Mouse (Mus musculus) neural tube, embryonic 14.5 days (tissue): ENCODE results near the gene Zfp618. TPM values are rescaled to one million over a fixed set of nuclear protein-coding genes. Genes with fewer than 3 reads are reported as not detected.

ENCODE experiments used
- ATAC-seq: fragments of 200-750 bp; cut with Nextera tagmentation; 2 replicates; pipeline ENCODE4 v1.8.0; 2017; ENCODE audit warnings: low read depth, mild to moderate bottlenecking, moderate TSS enrichment, moderate library complexity
- H3K27ac ChIP-seq: fragments of 300-500 bp; sonication (generic); 2 replicates; pipeline ENCODE4 v1.5.1; 2014; ENCODE audit warnings: low read depth, mild to moderate bottlenecking, control low read depth, low read length, moderate library complexity, mixed read lengths
- H3K27me3 ChIP-seq: fragments of 300-500 bp; sonication (generic); 2 replicates; pipeline ENCODE4 v1.6.1; 2014; ENCODE audit warnings: low read length; ENCODE audit not compliant: control insufficient read depth, insufficient read depth
- H3K36me3 ChIP-seq: fragments of 300-500 bp; sonication (generic); 2 replicates; pipeline ENCODE4 v1.6.1; 2014; ENCODE audit warnings: low read length, mixed read lengths; ENCODE audit not compliant: control insufficient read depth, insufficient read depth
- H3K4me1 ChIP-seq: fragments of 300-500 bp; sonication (generic); 2 replicates; pipeline ENCODE4 v1.6.1; 2014; ENCODE audit warnings: low read length; ENCODE audit not compliant: control insufficient read depth, insufficient read depth
- H3K4me2 ChIP-seq: fragments of 300-500 bp; sonication (generic); 2 replicates; pipeline ENCODE4 v1.6.1; 2014; ENCODE audit warnings: mild to moderate bottlenecking, low read depth, low read length, control low read depth
- H3K4me3 ChIP-seq: fragments of 300-500 bp; sonication (generic); 2 replicates; pipeline ENCODE4 v1.5.1; 2014; ENCODE audit warnings: low read depth, low read length, control low read depth, mixed read lengths
- H3K9ac ChIP-seq: fragments of 300-500 bp; sonication (generic); replicated peaks from 2 replicates; pipeline ENCODE4 v1.6.1; 2014; ENCODE audit warnings: low read depth, mild to moderate bottlenecking, control low read depth, low read length, mixed read lengths
- H3K9me3 ChIP-seq: fragments of 300-500 bp; sonication (generic); 2 replicates; pipeline ENCODE4 v1.6.1; 2016; ENCODE audit warnings: low read length; ENCODE audit not compliant: control insufficient read depth
- WGBS: fragments of 180-500 bp; shearing (Covaris S2); extraction: QIAGEN DNeasy Blood & Tissue Kit; methylation state at CpG from one replicate; pipeline ENCODE4 v1.1.7; 2014; 5-methylcytosine and 5-hydroxymethylcytosine counted together
- polyA plus RNA-seq: library from polyadenylated mRNA; unstranded; fragments of >200 nt; fragmentation: Nextera tagmentation; extraction: Ambion mirVana; gene quantifications from 2 replicates; pipeline ENCODE4 v1.2.1, GENCODE M21; 2014

Gene Zfp618
- polyA plus RNA-seq, 1 experiment from 2014 or later: 30.2 TPM

DNA sequence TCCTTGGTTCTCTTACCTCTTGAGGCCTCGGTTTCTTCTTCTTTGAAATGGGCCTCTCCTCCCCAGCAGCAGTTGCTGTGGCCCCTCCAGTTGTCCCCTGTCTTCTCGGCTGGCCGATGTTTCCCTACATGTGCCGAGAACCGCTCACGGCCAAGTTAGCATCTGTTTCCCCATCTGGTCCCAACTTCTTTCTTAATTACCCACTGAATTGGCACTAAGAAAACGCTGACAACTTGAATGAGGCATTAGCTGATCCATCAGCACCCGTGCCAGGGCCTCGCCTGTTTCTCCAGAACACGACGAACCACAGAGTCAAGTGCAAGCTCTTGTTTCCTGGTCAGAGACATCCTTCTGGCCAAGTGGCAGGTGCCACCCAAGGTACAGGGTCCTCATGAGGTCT lies 26.0 kb downstream of the Zfp618 start:
- WGBS: 69% methylated on average over 11 of the region's 11 CpGs
- ATAC-seq: no peak
- no peak overlapping the region for H3K9ac ChIP-seq
- no peaks in the 10 kb centered on the region for H3K4me1 ChIP-seq
- H3K27me3 ChIP-seq: no peaks in the 10 kb centered on the region
- no peak overlapping the region for H3K27ac ChIP-seq
- no peak overlapping the region for H3K4me2 ChIP-seq
- no peaks in the 10 kb centered on the region for H3K9me3 ChIP-seq
- no peaks in the 10 kb centered on the region for H3K36me3 ChIP-seq
- no peak overlapping the region for H3K4me3 ChIP-seq

- Histone ChIP-seq H3K4me2 (no peak overlapping the region), H3K36me3 (no peaks in the 10 kb centered on the region), H3K27me3 (no peaks in the 10 kb centered on the region), H3K27ac (no peak overlapping the region), H3K4me1 (peaks cover 6% of the 10 kb centered on the region; the same call in 1 of the 2 replicates), H3K9me3 (no peaks in the 10 kb centered on the region), H3K9ac (no peak overlapping the region), H3K4me3 (no peak overlapping the region)
- ATAC-seq: no peak
- 79% methylated on average over 2 of the region's 2 CpGs for WGBS
These were observed 27.8 kb downstream of the Zfp618 start for GRCm38 (mm10) chr4:62993190-62993589.

DNA sequence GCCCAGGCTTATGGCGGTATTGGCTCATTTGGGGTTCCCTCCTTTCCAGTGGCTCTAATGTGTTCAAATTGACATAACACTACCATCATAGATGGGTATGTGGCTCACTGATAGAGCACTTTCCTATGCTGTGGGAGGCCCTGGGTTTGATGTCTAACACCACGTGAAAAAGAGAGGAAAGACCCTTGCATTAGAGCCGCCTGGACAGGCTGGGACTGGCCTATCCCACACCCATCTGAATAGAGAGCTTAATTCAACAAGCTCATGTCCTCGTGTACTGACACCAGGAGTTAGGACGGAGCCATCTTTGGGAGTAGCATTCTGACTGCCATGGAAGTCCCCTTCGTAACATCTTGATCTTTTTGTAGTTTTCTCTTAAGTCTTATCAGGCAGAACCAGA lies 32.2 kb downstream of the Zfp618 start:
- WGBS: 90% methylated on average over 6 of the region's 6 CpGs

DNA sequence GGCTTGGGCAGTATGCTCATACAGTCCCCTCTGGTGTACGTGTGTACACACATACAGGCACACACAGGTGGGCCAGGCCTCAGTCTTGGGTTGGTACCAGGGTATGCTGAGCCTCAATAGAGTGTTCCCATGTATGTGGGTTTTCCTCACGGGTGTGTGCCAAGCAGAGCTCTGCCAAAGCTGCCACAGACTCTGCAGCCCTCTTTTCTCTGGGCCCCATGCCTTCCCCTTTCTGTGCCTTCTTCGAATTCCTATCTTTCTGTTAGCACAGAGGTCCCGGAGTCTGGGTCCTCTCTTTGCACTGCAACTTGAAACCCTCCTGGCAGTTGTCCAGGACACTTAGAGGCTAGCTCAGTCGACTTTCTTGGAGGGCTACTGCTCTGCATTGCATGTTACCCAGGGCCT lies 33.1 kb downstream of the Zfp618 start:
- Histone ChIP-seq H3K9me3 (no peaks in the 10 kb centered on the region), H3K4me3 (no peak overlapping the region), H3K4me1 (peaks cover 22% of the 10 kb centered on the region; the same call in 1 of the 2 replicates), H3K36me3 (no peaks in the 10 kb centered on the region), H3K4me2 (no peak overlapping the region), H3K27me3 (no peaks in the 10 kb centered on the region), H3K9ac (no peak overlapping the region), H3K27ac (peak overlapping the region; percentile 35; the same call in 1 of the 2 replicates)
- 36% methylated on average over 5 of the region's 5 CpGs for WGBS
- ATAC-seq: peak; percentile 62; the same call in 1 of the 2 replicates

More for the DNA sequence above, 32.2 kb downstream of the Zfp618 start:
- H3K27me3 ChIP-seq: no peaks in the 10 kb centered on the region
- no peaks in the 10 kb centered on the region for H3K36me3 ChIP-seq
- no peak for ATAC-seq
- peaks cover 22% of the 10 kb centered on the region; the same call in 1 of the 2 replicates for H3K4me1 ChIP-seq
- no peak overlapping the region for H3K4me3 ChIP-seq
- H3K9me3 ChIP-seq: no peaks in the 10 kb centered on the region
- no peak overlapping the region for H3K9ac ChIP-seq
- no peak overlapping the region for H3K4me2 ChIP-seq
- no peak overlapping the region for H3K27ac ChIP-seq

DNA sequence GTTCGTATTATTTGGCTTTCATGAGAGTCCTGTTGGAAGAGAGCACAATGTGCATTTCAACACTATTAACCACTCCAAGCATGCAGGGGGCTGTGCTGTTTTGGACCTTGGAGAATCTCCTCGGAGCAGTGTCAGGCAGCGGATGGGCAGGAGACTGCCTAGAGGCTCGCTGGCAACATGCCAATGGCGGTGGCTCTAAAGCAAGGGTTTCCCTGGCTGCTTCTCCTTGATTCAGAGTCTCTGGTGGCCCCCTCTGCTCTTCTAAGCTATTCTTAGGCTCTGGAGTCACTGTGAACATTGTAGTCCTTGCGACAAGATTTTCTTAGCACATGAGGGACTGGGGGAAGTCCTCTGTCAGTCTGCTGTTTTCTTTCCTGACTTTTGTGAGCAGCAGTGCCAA lies 33.5 kb downstream of the Zfp618 start:
- Histone ChIP-seq H3K9me3 (no peaks in the 10 kb centered on the region), H3K27me3 (no peaks in the 10 kb centered on the region), H3K4me1 (peaks cover 22% of the 10 kb centered on the region; the same call in 1 of the 2 replicates), H3K36me3 (no peaks in the 10 kb centered on the region), H3K9ac (no peak overlapping the region), H3K4me3 (no peak overlapping the region), H3K27ac (peak overlapping the region; percentile 40), H3K4me2 (no peak overlapping the region)
- 37% methylated on average over 6 of the region's 6 CpGs for WGBS
- peak; percentile 53; the same call in 1 of the 2 replicates for ATAC-seq

GRCm38 (mm10) chr4:62999321-62999720 lies 33.9 kb downstream of the Zfp618 start:
- Histone ChIP-seq H3K27ac (peak overlapping the region; percentile 40; the same call in 1 of the 2 replicates), H3K4me1 (peaks cover 22% of the 10 kb centered on the region; the same call in 1 of the 2 replicates), H3K36me3 (no peaks in the 10 kb centered on the region), H3K4me3 (no peak overlapping the region), H3K4me2 (no peak overlapping the region), H3K27me3 (no peaks in the 10 kb centered on the region), H3K9me3 (no peaks in the 10 kb centered on the region), H3K9ac (no peak overlapping the region)
- peak; percentile 10; the same call in 1 of the 2 replicates for ATAC-seq
- WGBS: 83% methylated on average over 4 of the region's 4 CpGs

- ATAC-seq: no peak
- H3K27ac ChIP-seq: no peak overlapping the region
- H3K4me3 ChIP-seq: no peak overlapping the region
- no peak overlapping the region for H3K9ac ChIP-seq
- no peaks in the 10 kb centered on the region for H3K27me3 ChIP-seq
- 87% methylated on average over 7 of the region's 7 CpGs for WGBS
- no peaks in the 10 kb centered on the region for H3K9me3 ChIP-seq
- no peak overlapping the region for H3K4me2 ChIP-seq
- H3K36me3 ChIP-seq: no peaks in the 10 kb centered on the region
- peaks cover 22% of the 10 kb centered on the region; the same call in 1 of the 2 replicates for H3K4me1 ChIP-seq
These were observed 34.5 kb downstream of the Zfp618 start for GRCm38 (mm10) chr4:62999916-63000315.

GRCm38 (mm10) chr4:63000316-63001055 lies 35.1 kb downstream of the Zfp618 start:
- Histone ChIP-seq H3K4me3 (no peak overlapping the region), H3K9me3 (no peaks in the 10 kb centered on the region), H3K36me3 (no peaks in the 10 kb centered on the region), H3K27me3 (no peaks in the 10 kb centered on the region), H3K4me2 (no peak overlapping the region), H3K4me1 (peaks cover 22% of the 10 kb centered on the region; the same call in 1 of the 2 replicates), H3K9ac (no peak overlapping the region), H3K27ac (no peak overlapping the region)
- ATAC-seq: no peak
- 92% methylated on average over 11 of the region's 11 CpGs for WGBS

- Histone ChIP-seq H3K9ac (no peak overlapping the region), H3K36me3 (no peaks in the 10 kb centered on the region), H3K9me3 (no peaks in the 10 kb centered on the region), H3K27ac (no peak overlapping the region), H3K27me3 (no peaks in the 10 kb centered on the region), H3K4me3 (no peak overlapping the region), H3K4me1 (peaks cover 32% of the 10 kb centered on the region; the same call in 1 of the 2 replicates), H3K4me2 (no peak overlapping the region)
- ATAC-seq: no peak
- WGBS: 95% methylated on average over 1 of the region's 1 CpGs
These were observed 37.0 kb downstream of the Zfp618 start for GRCm38 (mm10) chr4:63002386-63002785.
